Mouse (Mus musculus): ENCODE measurements around the gene Ppara. TPM values are rescaled to one million over a fixed set of nuclear protein-coding genes. Genes with fewer than 3 reads are reported as not detected.
"Not testable (repeated sequence)": the region's sequence is repeated elsewhere in the genome, so short reads cannot be mapped to it uniquely, and the experiment has no call there.

The Ppara gene
- polyA plus RNA-seq, 1 experiment from 2014 or later, result 1.2 TPM

DNA sequence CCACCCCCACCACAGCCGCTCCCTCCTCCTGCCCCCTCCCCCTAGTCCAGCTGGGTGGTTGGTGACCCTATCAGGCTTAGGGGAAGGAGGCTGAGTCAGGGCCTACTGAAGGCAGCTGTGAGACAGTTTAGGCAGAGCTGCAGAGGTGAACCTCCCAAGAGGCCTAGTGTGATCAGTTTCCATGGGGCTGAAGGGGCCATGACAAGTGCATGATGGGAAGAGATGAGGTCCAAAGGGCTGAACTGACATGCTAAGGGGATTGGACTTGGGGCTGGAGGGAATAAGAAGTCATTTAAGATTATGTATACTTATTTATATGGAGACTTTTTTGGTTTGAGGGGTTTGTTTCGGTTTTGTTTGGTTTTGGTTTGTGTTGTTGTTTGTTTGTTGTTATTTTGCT lies 41.5 kb downstream of the Ppara start:
- Histone ChIP-seq H3K27ac (no peak overlapping the region), H3K9ac (no peak overlapping the region), H3K4me2 (replicated peaks) (no peak overlapping the region), H3K27me3 (ENCODE audit: control insufficient read depth, insufficient read depth, low read length) (no peaks in the 10 kb centered on the region), H3K4me1 (replicated peaks; ENCODE audit: control insufficient read depth, insufficient read depth, low read length) (no peaks in the 10 kb centered on the region), H3K4me3 (replicated peaks; ENCODE audit: low read length) (no peak overlapping the region), H3K36me3 (replicated peaks; ENCODE audit: control insufficient read depth, insufficient read depth) (no peaks in the 10 kb centered on the region), H3K9me3 (ENCODE audit: control insufficient read depth, low read length) (no peaks in the 10 kb centered on the region)
- 72% methylated on average over 2 of the region's 2 CpGs for WGBS
- no peak for ATAC-seq (ENCODE audit: low FRiP score)
- no peak for DNase-seq (ENCODE audit: low spot score)

- Histone ChIP-seq H3K4me1 (replicated peaks; ENCODE audit: control insufficient read depth, insufficient read depth, low read length) (no peaks in the 10 kb centered on the region), H3K4me3 (replicated peaks; ENCODE audit: low read length) (no peak overlapping the region), H3K9me3 (ENCODE audit: control insufficient read depth, low read length) (no peaks in the 10 kb centered on the region), H3K36me3 (replicated peaks; ENCODE audit: control insufficient read depth, insufficient read depth) (no peaks in the 10 kb centered on the region), H3K27me3 (ENCODE audit: control insufficient read depth, insufficient read depth, low read length) (no peaks in the 10 kb centered on the region), H3K27ac (no peak overlapping the region), H3K4me2 (replicated peaks) (no peak overlapping the region), H3K9ac (no peak overlapping the region)
- DNase-seq (ENCODE audit: low spot score), result no peak
- 75% methylated on average over 5 of the region's 5 CpGs for WGBS
- no peak for ATAC-seq (ENCODE audit: low FRiP score)
Measured at GRCm38 (mm10) chr15:85776771-85777170, 42.0 kb downstream of the Ppara start.

DNA sequence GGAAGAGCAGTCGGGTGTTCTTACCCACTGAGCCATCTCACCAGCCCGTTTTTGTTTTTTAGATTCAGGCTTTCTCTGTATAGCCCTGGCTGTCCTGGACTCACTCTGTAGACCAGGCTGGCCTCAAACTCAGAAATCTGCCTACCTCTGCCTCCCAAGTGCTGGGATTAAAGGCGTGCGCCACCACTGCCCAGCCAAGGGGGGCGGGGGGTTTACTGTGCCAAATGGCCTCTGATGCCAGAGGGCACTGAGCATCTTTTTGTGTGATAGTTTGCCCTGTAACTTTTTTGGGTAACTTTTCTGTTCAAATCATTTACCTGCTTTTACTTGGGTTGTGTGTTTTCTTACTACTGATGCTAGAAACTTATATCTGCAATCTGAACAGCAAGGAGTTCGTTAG lies 44.1 kb downstream of the Ppara start:
- H3K9me3 ChIP-seq (ENCODE audit: control insufficient read depth, low read length); H3K27me3 ChIP-seq (ENCODE audit: control insufficient read depth, insufficient read depth, low read length); H3K4me2 ChIP-seq (replicated peaks); H3K4me1 ChIP-seq (replicated peaks; ENCODE audit: control insufficient read depth, insufficient read depth, low read length); H3K9ac ChIP-seq; DNase-seq (ENCODE audit: low spot score); H3K4me3 ChIP-seq (replicated peaks; ENCODE audit: low read length); H3K36me3 ChIP-seq (replicated peaks; ENCODE audit: control insufficient read depth, insufficient read depth); H3K27ac ChIP-seq; ATAC-seq (ENCODE audit: low FRiP score): not testable (repeated sequence)
- 92% methylated on average over 6 of the region's 6 CpGs for WGBS

- no peaks in the 10 kb centered on the region for H3K27me3 ChIP-seq (ENCODE audit: control insufficient read depth, insufficient read depth, low read length)
- whole genome bisulfite sequencing, result 96% methylated on average over 4 of the region's 4 CpGs
Measured at GRCm38 (mm10) chr15:85783146-85783545, 48.4 kb downstream of the Ppara start.

DNA sequence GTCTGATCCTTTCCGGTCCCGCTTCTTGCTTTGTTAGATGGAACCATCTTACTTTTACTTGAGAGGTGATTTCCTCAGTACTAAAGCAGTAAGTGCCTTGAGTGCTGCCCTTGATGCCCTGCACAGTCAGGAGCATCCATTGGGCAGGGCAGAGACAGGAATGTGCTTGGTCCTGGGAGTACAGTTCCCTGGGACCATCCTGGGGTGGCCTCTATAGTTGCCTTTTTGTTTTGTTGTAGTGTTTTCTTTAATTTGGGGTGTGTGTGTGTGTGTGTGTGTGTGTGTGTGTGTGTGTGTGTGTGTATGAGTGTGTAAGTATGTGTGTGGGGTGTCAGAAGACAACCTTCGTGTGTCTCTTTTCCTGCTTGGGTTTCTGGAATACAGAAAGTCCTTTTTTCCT lies 49.6 kb downstream of the Ppara start:
- no peak overlapping the region for H3K4me2 ChIP-seq (replicated peaks)
- DNase-seq (ENCODE audit: low spot score) (no peak), ATAC-seq (ENCODE audit: low FRiP score) (no peak)
- no peaks in the 10 kb centered on the region for H3K4me1 ChIP-seq (replicated peaks; ENCODE audit: control insufficient read depth, insufficient read depth, low read length)
- no peaks in the 10 kb centered on the region for H3K27me3 ChIP-seq (ENCODE audit: control insufficient read depth, insufficient read depth, low read length)
- H3K36me3 ChIP-seq (replicated peaks; ENCODE audit: control insufficient read depth, insufficient read depth), result no peaks in the 10 kb centered on the region
- H3K27ac ChIP-seq, result no peak overlapping the region
- no peak overlapping the region for H3K4me3 ChIP-seq (replicated peaks; ENCODE audit: low read length)
- WGBS, result 90% methylated on average over 3 of the region's 3 CpGs
- no peaks in the 10 kb centered on the region for H3K9me3 ChIP-seq (ENCODE audit: control insufficient read depth, low read length)
- no peak overlapping the region for H3K9ac ChIP-seq

More at GRCm38 (mm10) chr15:85783146-85783545, 48.4 kb downstream of the Ppara start:
- Histone ChIP-seq H3K4me2 (replicated peaks) (no peak overlapping the region), H3K4me3 (replicated peaks; ENCODE audit: low read length) (no peak overlapping the region), H3K27ac (no peak overlapping the region), H3K36me3 (replicated peaks; ENCODE audit: control insufficient read depth, insufficient read depth) (no peaks in the 10 kb centered on the region), H3K9me3 (ENCODE audit: control insufficient read depth, low read length) (no peaks in the 10 kb centered on the region), H3K4me1 (replicated peaks; ENCODE audit: control insufficient read depth, insufficient read depth, low read length) (no peaks in the 10 kb centered on the region), H3K9ac (no peak overlapping the region)
- DNase-seq (ENCODE audit: low spot score) (no peak), ATAC-seq (ENCODE audit: low FRiP score) (no peak)

- Histone ChIP-seq H3K4me3 (replicated peaks; ENCODE audit: low read length) (no peak overlapping the region), H3K27ac (no peak overlapping the region), H3K9me3 (ENCODE audit: control insufficient read depth, low read length) (no peaks in the 10 kb centered on the region), H3K27me3 (ENCODE audit: control insufficient read depth, insufficient read depth, low read length) (no peaks in the 10 kb centered on the region), H3K4me2 (replicated peaks) (no peak overlapping the region), H3K36me3 (replicated peaks; ENCODE audit: control insufficient read depth, insufficient read depth) (no peaks in the 10 kb centered on the region), H3K4me1 (replicated peaks; ENCODE audit: control insufficient read depth, insufficient read depth, low read length) (no peaks in the 10 kb centered on the region), H3K9ac (no peak overlapping the region)
- ATAC-seq (ENCODE audit: low FRiP score) (no peak), DNase-seq (ENCODE audit: low spot score) (no peak)
- 75% methylated on average over 5 of the region's 5 CpGs for WGBS
Measured at GRCm38 (mm10) chr15:85786711-85787110, 51.9 kb downstream of the Ppara start.

- no peak overlapping the region for H3K27ac ChIP-seq
- 95% methylated on average over 6 of the region's 6 CpGs for WGBS
- H3K4me1 ChIP-seq (replicated peaks; ENCODE audit: control insufficient read depth, insufficient read depth, low read length), result no peaks in the 10 kb centered on the region
- H3K27me3 ChIP-seq (ENCODE audit: control insufficient read depth, insufficient read depth, low read length), result no peaks in the 10 kb centered on the region
- no peak overlapping the region for H3K4me3 ChIP-seq (replicated peaks; ENCODE audit: low read length)
- H3K9me3 ChIP-seq (ENCODE audit: control insufficient read depth, low read length), result no peaks in the 10 kb centered on the region
- no peaks in the 10 kb centered on the region for H3K36me3 ChIP-seq (replicated peaks; ENCODE audit: control insufficient read depth, insufficient read depth)
- DNase-seq (ENCODE audit: low spot score) (no peak), ATAC-seq (ENCODE audit: low FRiP score) (no peak)
- H3K4me2 ChIP-seq (replicated peaks), result no peak overlapping the region
- H3K9ac ChIP-seq, result no peak overlapping the region
Measured at GRCm38 (mm10) chr15:85787482-85787881, 52.7 kb downstream of the Ppara start.

GRCm38 (mm10) chr15:85788051-85788450 lies 53.3 kb downstream of the Ppara start:
- Histone ChIP-seq H3K4me3 (replicated peaks; ENCODE audit: low read length) (no peak overlapping the region), H3K27me3 (ENCODE audit: control insufficient read depth, insufficient read depth, low read length) (no peaks in the 10 kb centered on the region), H3K4me1 (replicated peaks; ENCODE audit: control insufficient read depth, insufficient read depth, low read length) (no peaks in the 10 kb centered on the region), H3K9me3 (ENCODE audit: control insufficient read depth, low read length) (no peaks in the 10 kb centered on the region), H3K36me3 (replicated peaks; ENCODE audit: control insufficient read depth, insufficient read depth) (no peaks in the 10 kb centered on the region), H3K4me2 (replicated peaks) (no peak overlapping the region), H3K27ac (no peak overlapping the region), H3K9ac (no peak overlapping the region)
- 92% methylated on average over 4 of the region's 4 CpGs for WGBS
- ATAC-seq (ENCODE audit: low FRiP score), result no peak
- no peak for DNase-seq (ENCODE audit: low spot score)

DNA sequence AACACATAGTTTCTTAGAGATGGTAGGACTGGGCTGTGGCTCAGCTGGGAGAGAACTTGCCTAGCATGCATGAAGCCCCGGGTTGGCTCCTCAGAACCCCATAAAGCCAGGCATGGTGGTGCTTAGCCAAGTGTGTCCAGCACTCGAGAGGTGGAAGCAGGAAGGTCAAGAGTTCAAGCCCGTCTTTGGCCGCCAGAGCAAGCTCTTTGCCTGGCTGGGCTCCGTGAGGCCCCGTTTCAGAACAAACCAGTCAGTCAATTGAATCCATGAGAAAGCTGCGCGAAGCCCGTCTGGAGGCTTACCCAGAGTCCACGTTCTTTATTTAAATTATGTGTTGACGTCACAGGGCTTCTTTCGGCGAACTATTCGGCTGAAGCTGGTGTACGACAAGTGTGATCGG lies 53.9 kb downstream of the Ppara start:
- DNase-seq (ENCODE audit: low spot score), result no peak
- no peak overlapping the region for H3K4me3 ChIP-seq (replicated peaks; ENCODE audit: low read length)

DNA sequence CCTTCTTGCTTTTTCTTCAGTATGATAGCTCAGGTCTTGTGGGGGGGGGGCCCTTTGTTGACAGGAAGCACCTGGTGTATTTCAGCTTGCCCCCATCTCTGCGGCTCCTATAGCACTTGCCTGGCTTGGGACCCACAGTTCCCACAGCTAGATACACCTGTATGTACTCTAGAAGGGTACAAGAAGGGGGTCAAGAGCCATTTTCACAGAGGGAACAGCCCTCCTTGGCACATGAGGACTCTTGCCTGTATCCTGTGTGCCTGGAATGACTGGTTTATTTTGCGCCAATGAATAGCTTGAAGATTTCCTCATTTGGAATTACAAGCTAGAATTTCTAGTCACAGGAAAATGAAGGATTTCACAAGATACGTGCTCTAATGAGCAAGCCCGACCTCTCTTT lies 56.7 kb downstream of the Ppara start:
- no peak for ATAC-seq (ENCODE audit: low FRiP score)
- H3K4me3 ChIP-seq (replicated peaks; ENCODE audit: low read length), result no peak overlapping the region
- H3K9me3 ChIP-seq (ENCODE audit: control insufficient read depth, low read length), result no peaks in the 10 kb centered on the region
- WGBS, result 91% methylated on average over 4 of the region's 4 CpGs
- DNase-seq (ENCODE audit: low spot score), result no peak
- H3K36me3 ChIP-seq (replicated peaks; ENCODE audit: control insufficient read depth, insufficient read depth), result no peaks in the 10 kb centered on the region
- H3K9ac ChIP-seq, result no peak overlapping the region
- H3K4me2 ChIP-seq (replicated peaks), result no peak overlapping the region
- no peaks in the 10 kb centered on the region for H3K4me1 ChIP-seq (replicated peaks; ENCODE audit: control insufficient read depth, insufficient read depth, low read length)
- no peak overlapping the region for H3K27ac ChIP-seq
- H3K27me3 ChIP-seq (ENCODE audit: control insufficient read depth, insufficient read depth, low read length), result no peaks in the 10 kb centered on the region

More for the DNA sequence above, 53.9 kb downstream of the Ppara start:
- ATAC-seq (ENCODE audit: low FRiP score), result no peak
- Histone ChIP-seq H3K27ac (no peak overlapping the region), H3K9me3 (ENCODE audit: control insufficient read depth, low read length) (no peaks in the 10 kb centered on the region), H3K4me2 (replicated peaks) (no peak overlapping the region), H3K4me1 (replicated peaks; ENCODE audit: control insufficient read depth, insufficient read depth, low read length) (no peaks in the 10 kb centered on the region), H3K27me3 (ENCODE audit: control insufficient read depth, insufficient read depth, low read length) (no peaks in the 10 kb centered on the region), H3K36me3 (replicated peaks; ENCODE audit: control insufficient read depth, insufficient read depth) (no peaks in the 10 kb centered on the region), H3K9ac (no peak overlapping the region)
- 75% methylated on average over 16 of the region's 16 CpGs for WGBS
